Mouse (Mus musculus) stomach, postnatal 0 days (tissue): Measurements from ENCODE around the gene Plch1. TPM values are rescaled to one million over a fixed set of nuclear protein-coding genes. Genes with fewer than 3 reads are reported as not detected.

ENCODE experiments used
- ATAC-seq: fragments of 200-750 bp; cut with Nextera tagmentation; 2 replicates; pipeline ENCODE4 v1.8.0; 2017; ENCODE audit not compliant: low FRiP score, low TSS enrichment
- DNase-seq: peaks from one replicate; pipeline ENCODE4 v3.0.0-alpha.2; 2016; ENCODE audit warnings: low spot score
- H3K27ac ChIP-seq: fragments of 300-500 bp; sonication (generic); replicated peaks from 2 replicates; pipeline ENCODE4 v1.5.1; 2014; ENCODE audit warnings: mild to moderate bottlenecking, control low read depth
- H3K27me3 ChIP-seq: fragments of 300-500 bp; sonication (generic); 2 replicates; pipeline ENCODE4 v1.6.1; 2014; ENCODE audit warnings: low read length; ENCODE audit not compliant: control insufficient read depth, insufficient read depth
- H3K36me3 ChIP-seq: fragments of 300-500 bp; sonication (generic); 2 replicates; pipeline ENCODE4 v1.6.1; 2014; ENCODE audit warnings: low read length, mixed read lengths; ENCODE audit not compliant: control insufficient read depth, insufficient read depth
- H3K4me1 ChIP-seq: fragments of 300-500 bp; sonication (generic); replicated peaks from 2 replicates; pipeline ENCODE4 v1.6.1; 2014; ENCODE audit warnings: antibody characterized with exemption; ENCODE audit not compliant: control insufficient read depth, insufficient read depth
- H3K4me2 ChIP-seq: fragments of 300-500 bp; sonication (generic); replicated peaks from 2 replicates; pipeline ENCODE4 v1.6.1; 2014; ENCODE audit warnings: low read depth, mild to moderate bottlenecking, control low read depth, moderate library complexity
- H3K4me3 ChIP-seq: fragments of 300-500 bp; sonication (generic); 2 replicates; pipeline ENCODE4 v1.5.1; 2014; ENCODE audit warnings: low read depth, low read length, control low read depth
- H3K9ac ChIP-seq: fragments of 300-500 bp; sonication (generic); 2 replicates; pipeline ENCODE4 v1.6.1; 2014; ENCODE audit warnings: mild to moderate bottlenecking, low read length, control low read depth, mixed read lengths
- H3K9me3 ChIP-seq: fragments of 300-500 bp; sonication (generic); 2 replicates; pipeline ENCODE4 v1.6.1; 2016; ENCODE audit warnings: low read length; ENCODE audit not compliant: control insufficient read depth
- CTCF ChIP-seq: IDR thresholded peaks from 2 replicates; pipeline ENCODE4 v1.5.1; 2016; ENCODE audit warnings: antibody characterized with exemption, low read depth, mild to moderate bottlenecking, moderate library complexity
- EP300 ChIP-seq: optimal IDR thresholded peaks from 2 replicates; pipeline ENCODE3; 2016; ENCODE audit warnings: antibody characterized with exemption
- WGBS: fragments of 180-500 bp; shearing (Covaris S2); extraction: QIAGEN DNeasy Blood & Tissue Kit; methylation state at CpG from one replicate; pipeline ENCODE4 v1.1.7; 2014; 5-methylcytosine and 5-hydroxymethylcytosine counted together
- polyA plus RNA-seq: library from polyadenylated mRNA; unstranded; fragments of >200 nt; fragmentation: Nextera tagmentation; extraction: Ambion mirVana; gene quantifications from 2 replicates; pipeline ENCODE4 v1.2.1, GENCODE M21; 2015

Plch1 gene
- polyA plus RNA-seq, 1 experiment from 2014 or later: 1.7 TPM

DNA sequence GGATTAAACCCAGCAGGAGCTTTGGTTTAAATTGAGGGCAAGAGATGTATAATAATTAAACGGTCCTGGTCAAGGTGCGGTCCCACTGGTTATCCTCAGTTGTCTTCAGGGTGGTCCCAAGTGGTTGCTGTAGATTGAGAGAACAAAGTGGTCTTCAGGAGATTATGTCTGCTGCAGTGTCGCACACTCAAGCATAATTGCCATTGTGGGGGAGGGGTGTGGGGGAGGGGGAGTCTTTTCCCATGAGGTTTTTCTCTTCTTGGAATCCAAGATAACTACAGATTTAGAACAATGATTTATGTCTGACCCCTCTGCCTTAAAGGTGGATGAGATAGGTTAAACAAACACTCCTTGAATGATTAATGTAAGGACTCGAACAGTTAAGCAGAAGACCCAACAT, 11.0 kb upstream of the Plch1 start:
- H3K4me2 ChIP-seq: no peak overlapping the region
- no peaks in the 10 kb centered on the region for H3K27me3 ChIP-seq
- no peaks in the 10 kb centered on the region for H3K9me3 ChIP-seq
- no peak overlapping the region for H3K9ac ChIP-seq
- no peak overlapping the region for H3K4me3 ChIP-seq
- WGBS: 53% methylated on average over 4 of the region's 4 CpGs
- H3K4me1 ChIP-seq: no peaks in the 10 kb centered on the region
- H3K36me3 ChIP-seq: no peaks in the 10 kb centered on the region
- no peak for TF ChIP-seq EP300
- TF ChIP-seq CTCF: no peak
- no peak for DNase-seq
- no peak overlapping the region for H3K27ac ChIP-seq
- no peak for ATAC-seq

DNA sequence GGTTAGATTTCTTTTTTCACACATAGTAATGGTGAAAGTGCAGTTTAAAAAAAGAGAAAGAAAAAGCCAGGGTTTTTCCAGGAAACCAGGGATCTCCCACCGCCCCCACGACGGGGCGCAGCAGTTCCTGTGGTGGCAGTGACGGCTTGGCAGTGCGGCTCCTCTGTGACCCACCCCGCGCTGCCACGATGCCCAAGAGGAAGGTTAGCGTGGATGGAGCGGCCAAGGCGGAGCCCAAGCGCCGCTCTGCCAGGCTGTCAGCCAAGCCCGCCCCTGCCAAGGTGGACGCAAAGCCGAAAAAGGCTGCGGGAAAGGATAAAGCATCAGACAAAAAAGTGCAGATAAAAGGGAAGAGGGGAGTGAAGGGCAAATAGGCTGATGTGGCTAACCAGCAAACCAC, 6.0 kb upstream of the Plch1 start:
- H3K9ac ChIP-seq: peak overlapping the region; percentile 36; the same call in 1 of the 2 replicates
- no peaks in the 10 kb centered on the region for H3K27me3 ChIP-seq

DNA sequence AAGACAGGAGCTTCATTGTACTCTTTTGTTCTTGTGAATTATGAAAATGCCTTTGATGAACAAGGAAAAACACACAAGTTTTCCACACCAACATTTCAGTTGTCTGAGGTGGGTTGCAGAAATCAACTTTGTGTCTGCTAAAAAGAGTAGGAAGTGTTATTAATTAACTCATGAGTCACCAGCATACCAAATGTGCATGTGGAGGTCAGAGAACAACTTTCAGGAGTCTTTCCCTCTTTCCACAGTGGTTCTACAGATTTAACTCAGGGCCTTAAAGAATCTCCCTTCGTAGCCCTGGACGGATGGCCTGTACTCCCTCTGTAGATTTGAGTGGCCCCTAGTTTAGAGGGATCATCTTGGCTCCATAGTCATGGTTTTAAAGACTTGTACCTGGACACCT, 4.9 kb upstream of the Plch1 start:
- TF ChIP-seq EP300: no peak
- no peak for TF ChIP-seq CTCF
- no peak for DNase-seq
- H3K27ac ChIP-seq: no peak overlapping the region
- WGBS: 70% methylated on average over 2 of the region's 2 CpGs
- ATAC-seq: no peak
- no peaks in the 10 kb centered on the region for H3K4me1 ChIP-seq
- H3K9ac ChIP-seq: no peak overlapping the region
- H3K27me3 ChIP-seq: no peaks in the 10 kb centered on the region
- no peaks in the 10 kb centered on the region for H3K36me3 ChIP-seq
- no peak overlapping the region for H3K4me3 ChIP-seq
- no peaks in the 10 kb centered on the region for H3K9me3 ChIP-seq
- no peak overlapping the region for H3K4me2 ChIP-seq

More for the DNA sequence above, 6.0 kb upstream of the Plch1 start:
- Histone ChIP-seq H3K4me3 (peak overlapping the region; percentile 27), H3K36me3 (no peaks in the 10 kb centered on the region), H3K4me2 (peak overlapping the region; percentile 58), H3K4me1 (no peaks in the 10 kb centered on the region), H3K9me3 (no peaks in the 10 kb centered on the region), H3K27ac (no peak overlapping the region)
- 4% methylated on average over 18 of the region's 18 CpGs for WGBS
- TF ChIP-seq CTCF (no peak), EP300 (no peak)
- DNase-seq (peak; percentile 44), ATAC-seq (no peak)

DNA sequence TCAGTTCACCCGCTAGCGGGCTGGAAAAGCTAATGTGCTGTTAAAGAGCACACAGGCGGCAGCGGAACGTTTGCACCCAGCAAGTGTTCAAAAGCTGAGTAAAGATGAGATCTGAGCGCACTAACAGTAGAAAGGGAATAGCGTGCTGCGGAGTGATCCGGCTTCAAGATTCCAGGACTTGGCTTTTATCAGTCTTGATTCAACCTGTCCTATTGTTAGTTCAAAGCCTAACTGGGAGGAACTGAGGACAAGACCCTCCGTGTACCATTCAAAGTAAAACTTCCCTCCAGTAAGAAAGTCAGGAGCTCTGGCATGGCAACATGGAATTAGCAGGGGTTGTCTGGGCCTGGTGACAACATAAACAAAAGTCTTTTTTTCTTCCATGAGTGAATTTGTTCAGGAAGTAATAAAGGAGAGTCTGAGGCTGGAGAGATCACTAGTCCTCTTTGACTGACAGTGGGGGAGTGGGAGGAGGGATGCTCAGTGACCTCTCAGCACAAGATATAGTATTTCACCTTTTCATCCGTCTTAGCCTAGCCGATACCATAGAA, 824 bp upstream of the Plch1 start:
- no peaks in the 10 kb centered on the region for H3K9me3 ChIP-seq
- ATAC-seq (no peak), DNase-seq (no peak)
- peak overlapping the region; percentile 99 for H3K4me2 ChIP-seq
- H3K4me3 ChIP-seq: peak overlapping the region; percentile 54
- no peaks in the 10 kb centered on the region for H3K4me1 ChIP-seq
- no peaks in the 10 kb centered on the region for H3K27me3 ChIP-seq
- no peak for TF ChIP-seq CTCF
- TF ChIP-seq EP300: no peak
- H3K27ac ChIP-seq: no peak overlapping the region
- H3K36me3 ChIP-seq: no peaks in the 10 kb centered on the region
- no peak overlapping the region for H3K9ac ChIP-seq
- 9% methylated on average over 12 of the region's 12 CpGs for WGBS

DNA sequence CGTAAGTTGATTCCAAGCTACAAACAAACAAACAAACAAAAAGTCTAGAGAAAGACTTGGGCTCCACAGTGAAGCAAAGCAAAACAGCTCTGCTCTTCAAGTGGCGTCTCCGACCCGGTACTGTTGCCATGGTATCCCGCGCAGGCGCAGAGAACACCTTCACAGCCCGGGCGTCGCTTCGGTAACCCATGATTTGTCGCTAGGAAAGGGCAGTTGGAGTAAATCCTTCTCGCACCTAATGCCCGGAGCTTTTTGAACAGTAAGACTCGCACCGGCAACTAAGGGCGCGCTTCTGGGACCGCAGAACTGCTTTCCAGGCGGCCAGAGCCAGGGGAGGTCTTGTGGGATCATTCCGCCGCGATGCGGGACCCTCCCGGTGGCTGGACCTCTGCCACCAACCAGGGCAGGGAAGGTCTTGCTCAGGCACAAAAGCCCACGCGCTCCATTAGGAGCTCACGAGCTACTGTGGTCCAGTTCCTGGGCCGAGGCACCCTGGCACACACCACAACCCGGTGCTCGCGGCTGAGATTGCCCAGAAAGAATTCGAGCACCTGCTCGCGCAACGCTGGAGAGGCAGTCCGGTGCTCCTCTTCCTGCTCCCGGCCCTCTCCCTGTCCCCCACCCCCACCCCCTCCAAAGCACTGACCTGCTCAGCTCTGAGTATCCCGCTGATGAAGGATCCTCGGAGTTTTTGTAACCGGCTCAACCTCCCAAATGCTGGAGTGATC, 527 bp downstream of the Plch1 start:
- Histone ChIP-seq H3K9me3 (no peaks in the 10 kb centered on the region), H3K4me1 (no peaks in the 10 kb centered on the region), H3K36me3 (no peaks in the 10 kb centered on the region), H3K4me3 (peak overlapping the region; percentile 54), H3K9ac (peak overlapping the region; percentile 65), H3K4me2 (peak overlapping the region; percentile 99), H3K27me3 (no peaks in the 10 kb centered on the region), H3K27ac (peak overlapping the region; percentile 70)
- no peak for TF ChIP-seq CTCF
- no peak for TF ChIP-seq EP300
- under 1% methylated on average over 41 of the region's 41 CpGs for WGBS
- DNase-seq: peak; percentile 87
- peak; percentile 86 for ATAC-seq

DNA sequence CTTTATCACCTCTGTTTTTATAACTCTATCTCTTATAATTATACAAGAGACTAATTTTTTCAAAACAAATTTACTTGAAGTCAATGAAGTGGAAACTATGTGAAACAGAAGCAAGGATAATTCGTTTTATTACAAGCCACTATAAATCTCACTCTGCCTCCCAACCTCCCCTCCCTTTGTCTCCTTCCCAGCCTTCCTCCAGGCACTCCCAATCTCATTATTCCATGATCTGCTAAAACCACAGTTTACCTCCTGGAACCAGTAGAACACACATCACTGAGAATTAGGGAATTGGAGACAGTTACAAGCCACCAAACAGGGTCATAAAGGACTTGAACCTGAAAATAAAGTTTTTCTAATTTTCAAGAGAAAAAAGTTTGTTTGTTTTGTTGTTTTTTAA, 2.1 kb downstream of the Plch1 start:
- Histone ChIP-seq H3K27ac (no peak overlapping the region), H3K9me3 (no peaks in the 10 kb centered on the region), H3K4me1 (no peaks in the 10 kb centered on the region), H3K9ac (no peak overlapping the region), H3K36me3 (no peaks in the 10 kb centered on the region), H3K4me2 (no peak overlapping the region), H3K4me3 (no peak overlapping the region), H3K27me3 (no peaks in the 10 kb centered on the region)
- WGBS: 25% methylated on average over 1 of the region's 1 CpGs
- no peak for DNase-seq
- TF ChIP-seq CTCF (no peak), EP300 (no peak)
- no peak for ATAC-seq
